Mouse (Mus musculus) heart, postnatal 0 days (tissue): ENCODE results near the gene Cyth1. TPM values are rescaled to one million over a fixed set of nuclear protein-coding genes. Genes with fewer than 3 reads are reported as not detected.

Experiments
- ATAC-seq: fragments of 200-750 bp; cut with Nextera tagmentation; 2 replicates; pipeline ENCODE4 v1.8.0; 2017; ENCODE audit warnings: low read depth, moderate number of reproducible peaks, moderate library complexity; ENCODE audit not compliant: insufficient read depth
- DNase-seq: peaks from one replicate; pipeline ENCODE4 v3.0.0-alpha.2; 2016; ENCODE audit warnings: low spot score
- H3K27ac ChIP-seq: fragments of 300-500 bp; sonication (generic); 2 replicates; pipeline ENCODE4 v1.5.1; 2014; ENCODE audit warnings: low read depth, mild to moderate bottlenecking
- H3K27me3 ChIP-seq: fragments of 300-500 bp; sonication (generic); 2 replicates; pipeline ENCODE4 v1.6.1; 2014; ENCODE audit warnings: low read length, mixed read lengths; ENCODE audit not compliant: control insufficient read depth, insufficient read depth
- H3K36me3 ChIP-seq: fragments of 300-500 bp; sonication (generic); replicated peaks from 2 replicates; pipeline ENCODE4 v1.6.1; 2014; ENCODE audit warnings: low read length, mixed read lengths; ENCODE audit not compliant: control insufficient read depth, insufficient read depth
- H3K4me1 ChIP-seq: fragments of 300-500 bp; sonication (generic); 2 replicates; pipeline ENCODE4 v1.6.1; 2014; ENCODE audit warnings: antibody characterized with exemption; ENCODE audit not compliant: control insufficient read depth, insufficient read depth
- H3K4me2 ChIP-seq: fragments of 300-500 bp; sonication (generic); 2 replicates; pipeline ENCODE4 v1.6.1; 2014; ENCODE audit warnings: low read depth, mild to moderate bottlenecking, low read length, moderate library complexity
- H3K4me3 ChIP-seq: fragments of 300-500 bp; sonication (generic); 2 replicates; pipeline ENCODE4 v1.5.1; 2014; ENCODE audit warnings: low read depth, low read length
- H3K9ac ChIP-seq: fragments of 300-500 bp; sonication (generic); replicated peaks from 2 replicates; pipeline ENCODE4 v1.6.1; 2014; ENCODE audit warnings: low read depth, low read length, mixed read lengths
- H3K9me3 ChIP-seq: fragments of 300-500 bp; sonication (generic); replicated peaks from 2 replicates; pipeline ENCODE4 v1.6.1; 2016; ENCODE audit warnings: low read length; ENCODE audit not compliant: control insufficient read depth
- CTCF ChIP-seq: IDR thresholded peaks from 2 replicates; pipeline ENCODE4 v1.5.1; 2016; ENCODE audit warnings: antibody characterized with exemption, control low read depth, low read depth
- EP300 ChIP-seq: IDR thresholded peaks from 2 replicates; pipeline ENCODE4 v1.6.1; 2016; ENCODE audit warnings: antibody characterized with exemption, low read depth
- WGBS: fragments of 180-500 bp; shearing (Covaris S2); extraction: QIAGEN DNeasy Blood & Tissue Kit; methylation state at CpG from one replicate; pipeline ENCODE4 v1.1.7; 2014; 5-methylcytosine and 5-hydroxymethylcytosine counted together
- polyA plus RNA-seq: library from polyadenylated mRNA; unstranded; fragments of >200 nt; fragmentation: Nextera tagmentation; extraction: Ambion mirVana; gene quantifications from 2 replicates; pipeline ENCODE4 v1.2.1, GENCODE M21; 2015
- total RNA-seq: library from RNA; depleted of rRNA; stranded (reverse); fragments of >200 nt; gene quantifications from 2 replicates; pipeline ENCODE4 v1.2.3, GENCODE M21; 2014; ENCODE audit warnings: low replicate concordance

The Cyth1 gene
- total and polyA plus RNA-seq, 2 experiments from 2014 or later = 21.4 to 50.1 TPM

DNA sequence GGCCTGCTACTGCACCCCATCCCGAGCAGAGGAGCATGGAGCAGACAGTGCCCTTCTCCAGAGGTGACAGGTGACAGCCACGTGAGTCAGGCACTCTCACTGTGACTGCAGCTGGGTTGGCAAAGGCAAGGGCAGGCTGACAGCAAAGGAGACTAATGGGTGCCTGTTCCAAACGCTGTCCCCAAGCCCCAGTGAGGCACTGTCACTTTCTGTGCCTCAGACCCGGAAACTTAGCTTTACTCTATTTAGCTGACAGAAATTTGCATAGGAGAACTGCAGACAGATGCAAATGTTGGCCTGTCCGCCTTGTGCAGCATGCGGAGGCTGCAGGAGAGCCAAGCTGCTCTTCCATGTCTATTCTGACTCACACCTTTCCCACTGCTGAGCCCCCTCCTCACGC is 27.9 kb upstream of the Cyth1 start:
- H3K27me3 ChIP-seq = no peaks in the 10 kb centered on the region
- no peak overlapping the region for H3K4me3 ChIP-seq
- no peaks in the 10 kb centered on the region for H3K4me1 ChIP-seq
- H3K27ac ChIP-seq = no peak overlapping the region
- no peak overlapping the region for H3K9ac ChIP-seq
- 73% methylated on average over 7 of the region's 7 CpGs for WGBS
- DNase-seq (no peak), ATAC-seq (no peak)
- TF ChIP-seq CTCF = no peak
- TF ChIP-seq EP300 = no peak
- H3K36me3 ChIP-seq = peaks cover 84% of the 10 kb centered on the region
- no peaks in the 10 kb centered on the region for H3K9me3 ChIP-seq
- H3K4me2 ChIP-seq = no peak overlapping the region

DNA sequence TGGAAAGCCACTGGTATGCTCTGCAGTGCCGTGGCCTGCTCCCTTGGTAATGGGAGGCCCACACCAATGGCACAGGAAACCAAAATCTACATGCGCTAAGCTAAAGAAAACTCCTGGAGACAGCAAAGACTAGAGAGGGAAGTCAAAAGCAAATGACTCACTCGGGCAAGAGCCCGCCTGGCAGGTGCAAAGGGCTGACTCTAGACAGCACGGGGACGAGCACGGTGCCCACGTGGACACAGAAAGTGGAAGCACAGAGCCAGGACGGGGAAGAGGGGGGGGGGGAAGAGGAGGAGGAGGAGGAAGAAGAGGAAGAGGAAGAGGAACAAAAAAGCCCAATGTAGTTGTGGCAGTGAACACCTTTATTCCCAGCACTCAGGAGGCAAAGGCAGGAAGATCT is 26.7 kb upstream of the Cyth1 start:
- Histone ChIP-seq H3K4me2 (no peak overlapping the region), H3K4me3 (no peak overlapping the region), H3K4me1 (no peaks in the 10 kb centered on the region), H3K9me3 (no peaks in the 10 kb centered on the region), H3K36me3 (peaks cover 93% of the 10 kb centered on the region), H3K27ac (no peak overlapping the region), H3K9ac (no peak overlapping the region), H3K27me3 (no peaks in the 10 kb centered on the region)
- no peak for TF ChIP-seq CTCF
- no peak for TF ChIP-seq EP300
- DNase-seq = no peak
- 91% methylated on average over 9 of the region's 9 CpGs for WGBS
- ATAC-seq = no peak

DNA sequence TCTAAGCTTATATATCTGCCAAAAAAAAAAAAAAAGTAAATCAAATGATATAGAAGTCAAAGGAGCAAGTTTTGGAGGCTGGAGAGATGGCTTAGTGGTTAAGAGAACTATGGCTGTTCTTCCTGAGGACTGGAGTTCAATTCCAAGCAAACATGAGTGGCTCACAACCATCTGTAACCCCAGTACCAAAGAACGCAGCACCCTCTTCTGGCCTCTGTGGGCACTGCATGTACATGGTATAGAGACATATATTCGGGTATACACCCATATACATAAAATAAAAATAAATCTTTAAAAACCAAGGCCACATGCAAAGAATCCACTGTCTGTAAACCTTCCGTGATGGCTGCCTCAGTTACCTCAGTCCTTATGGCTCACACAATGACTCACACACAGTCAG is 21.4 kb upstream of the Cyth1 start:
- Histone ChIP-seq H3K36me3 (peaks cover 96% of the 10 kb centered on the region), H3K9me3 (no peaks in the 10 kb centered on the region), H3K4me3 (no peak overlapping the region), H3K27me3 (no peaks in the 10 kb centered on the region), H3K4me1 (no peaks in the 10 kb centered on the region), H3K4me2 (no peak overlapping the region), H3K9ac (no peak overlapping the region), H3K27ac (no peak overlapping the region)
- ATAC-seq (no peak), DNase-seq (no peak)
- 93% methylated on average over 3 of the region's 3 CpGs for WGBS
- TF ChIP-seq CTCF (no peak), EP300 (no peak)

DNA sequence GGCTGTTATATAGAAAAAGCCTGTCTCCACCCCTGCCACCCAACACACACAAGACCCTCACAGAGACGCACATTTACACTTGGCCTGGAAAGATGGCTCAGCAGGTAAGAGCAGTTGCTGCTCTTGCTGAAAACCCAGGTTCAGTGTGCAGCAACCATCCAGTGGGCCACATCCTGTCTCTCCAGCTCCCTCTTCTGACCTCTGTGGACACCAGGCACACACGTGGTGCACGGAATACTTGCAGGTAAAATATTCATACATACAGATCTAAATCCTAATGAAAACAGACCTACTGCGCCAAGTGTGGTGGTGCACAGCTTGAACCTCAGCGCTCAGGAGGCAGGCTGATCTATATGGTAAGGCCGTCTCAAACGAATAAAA is 18.3 kb upstream of the Cyth1 start:
- Histone ChIP-seq H3K9me3 (no peaks in the 10 kb centered on the region), H3K4me1 (no peaks in the 10 kb centered on the region), H3K27me3 (no peaks in the 10 kb centered on the region), H3K4me2 (no peak overlapping the region), H3K27ac (no peak overlapping the region), H3K9ac (no peak overlapping the region), H3K36me3 (peaks cover 96% of the 10 kb centered on the region), H3K4me3 (no peak overlapping the region)
- no peak for DNase-seq
- TF ChIP-seq EP300 (no peak), CTCF (no peak; the same call in 1 of the 2 replicates)
- 85% methylated on average over 7 of the region's 7 CpGs for WGBS
- no peak for ATAC-seq

DNA sequence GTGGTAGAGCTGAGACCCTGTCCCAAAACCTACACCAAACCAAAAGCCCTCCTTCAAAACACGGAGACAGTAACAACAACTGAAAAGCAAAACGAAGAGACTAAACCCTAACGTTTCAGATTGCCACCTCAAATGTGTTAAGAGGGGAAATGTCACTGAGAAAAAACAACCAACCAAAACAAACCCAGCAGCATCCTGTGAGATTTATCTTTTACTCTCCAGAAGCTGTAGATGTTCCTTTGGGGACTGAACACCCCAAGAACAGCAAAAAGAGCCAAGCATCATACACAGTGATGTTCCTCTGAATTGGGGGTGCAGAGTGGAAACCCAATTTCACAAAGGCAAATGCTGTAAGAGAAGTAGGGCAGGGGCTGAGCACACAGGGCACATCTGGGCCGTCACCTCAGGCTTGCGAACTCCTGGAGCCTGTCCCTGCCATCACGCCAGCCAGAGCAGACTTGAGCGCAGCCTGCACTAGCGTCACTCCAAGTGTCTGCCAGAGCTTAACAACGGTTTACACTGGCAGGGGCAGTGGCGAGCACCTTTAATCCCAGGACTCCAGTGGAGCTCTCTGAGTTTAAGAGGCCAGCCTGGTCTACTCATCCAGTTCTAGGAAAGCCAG is 17.8 kb upstream of the Cyth1 start:
- TF ChIP-seq CTCF (no peak), EP300 (no peak)
- WGBS = 75% methylated on average over 10 of the region's 10 CpGs
- Histone ChIP-seq H3K4me3 (no peak overlapping the region), H3K36me3 (peaks cover 96% of the 10 kb centered on the region), H3K4me1 (no peaks in the 10 kb centered on the region), H3K9me3 (no peaks in the 10 kb centered on the region), H3K9ac (no peak overlapping the region), H3K27me3 (no peaks in the 10 kb centered on the region), H3K4me2 (no peak overlapping the region), H3K27ac (no peak overlapping the region)
- ATAC-seq (no peak), DNase-seq (no peak)

DNA sequence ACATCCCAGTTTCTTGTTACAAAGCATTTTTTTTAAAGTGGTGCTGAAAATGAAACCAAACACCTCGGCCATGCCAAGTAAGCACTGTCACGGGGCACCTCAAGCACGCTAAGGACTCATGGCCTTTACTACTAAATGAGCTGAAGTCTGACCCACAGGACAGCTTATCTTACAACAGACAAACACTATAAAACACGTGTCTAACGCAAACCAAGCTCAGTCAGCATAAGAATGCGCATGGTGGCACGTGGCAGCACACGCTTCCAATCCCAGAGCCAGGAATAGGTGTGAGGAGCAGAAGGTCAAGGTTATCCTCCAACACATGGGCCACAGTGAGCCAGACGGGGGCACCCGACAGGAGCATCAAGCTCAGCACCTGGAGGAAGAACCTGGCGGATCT is 17.2 kb upstream of the Cyth1 start:
- no peaks in the 10 kb centered on the region for H3K4me1 ChIP-seq
- no peaks in the 10 kb centered on the region for H3K27me3 ChIP-seq
- ATAC-seq (peak; percentile 56; the same call in 1 of the 2 replicates), DNase-seq (no peak)
- no peak overlapping the region for H3K4me3 ChIP-seq
- peaks cover 96% of the 10 kb centered on the region for H3K36me3 ChIP-seq
- no peaks in the 10 kb centered on the region for H3K9me3 ChIP-seq
- no peak for TF ChIP-seq EP300
- TF ChIP-seq CTCF = no peak
- no peak overlapping the region for H3K9ac ChIP-seq
- 64% methylated on average over 11 of the region's 11 CpGs for WGBS
- H3K4me2 ChIP-seq = no peak overlapping the region
- H3K27ac ChIP-seq = no peak overlapping the region
